Mouse (Mus musculus) testis, postnatal 10 days (tissue): ENCODE measurements around the gene Zfp513.

Experiments used
- DNase-seq: peaks from one replicate; pipeline ENCODE4 v3.0.0; 2021; ENCODE audit warnings: low spot score

Gene Zfp513

DNA sequence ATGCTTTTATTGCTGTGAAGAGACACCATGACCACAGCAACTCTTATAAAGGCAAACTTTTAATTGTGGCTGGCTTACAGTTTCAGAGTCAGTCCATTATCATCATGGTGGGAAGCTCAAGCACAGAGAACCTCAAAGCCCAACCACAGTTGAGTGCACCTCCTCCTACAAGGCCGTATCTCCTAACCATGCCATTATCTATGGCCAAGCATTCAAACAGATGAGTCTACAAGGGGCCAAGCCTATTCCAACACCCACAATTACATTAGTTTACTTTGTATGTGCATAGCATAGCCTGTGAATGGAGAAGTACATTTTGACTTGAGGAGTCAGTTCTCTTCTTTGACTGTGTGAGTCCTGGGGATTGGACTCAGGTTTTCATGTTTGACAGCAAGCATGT is 37.2 kb downstream of the Zfp513 start:
- no peak for DNase-seq

DNA sequence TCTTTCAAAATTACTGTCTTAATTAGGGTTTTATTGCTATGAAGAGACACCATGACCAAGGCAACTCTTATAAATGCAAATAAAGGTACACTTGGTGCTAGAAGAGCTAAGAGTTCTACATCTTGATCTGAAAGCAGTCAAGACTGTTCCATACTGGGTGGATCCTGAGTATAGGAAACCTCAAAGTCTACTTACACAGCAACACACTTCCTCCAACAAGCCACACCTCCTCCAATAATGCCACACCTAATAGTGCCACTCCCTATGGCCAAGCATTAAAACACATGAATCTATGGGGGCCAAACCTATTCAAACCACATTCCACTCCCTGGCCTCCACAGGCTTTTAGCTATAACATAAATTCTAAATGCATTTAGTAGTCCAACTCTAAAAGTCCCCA is 39.6 kb downstream of the Zfp513 start:
- DNase-seq, result no peak

- peak; percentile 82 for DNase-seq
Measured at GRCm38 (mm10) chr5:31154152-31154553, 48.0 kb downstream of the Zfp513 start, which contains the start of gene Mpv17. Gene Mpv17, minus strand, starts transcription at chr5:31154251.

GRCm38 (mm10) chr5:31153516-31154151 is 48.5 kb downstream of the Zfp513 start:
- DNase-seq, result no peak

DNA sequence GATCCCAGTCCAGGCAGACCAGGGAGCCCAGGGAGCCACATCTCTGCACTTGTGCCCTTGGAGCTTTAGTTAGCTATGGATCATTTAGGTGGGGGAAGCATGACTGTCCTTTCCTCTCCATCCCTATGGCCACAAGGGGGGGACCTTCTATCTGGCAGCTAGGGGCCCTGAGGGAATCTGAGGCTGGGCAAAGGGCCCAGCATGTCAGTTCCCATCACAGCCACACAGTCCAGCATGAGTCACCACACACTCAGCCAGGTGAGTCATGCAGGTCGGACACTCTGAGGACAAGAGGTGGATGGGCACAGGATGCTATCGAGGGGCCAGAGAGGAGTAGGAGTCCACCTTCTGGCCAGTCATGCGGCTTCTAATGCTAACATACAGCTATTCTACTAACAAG is 50.4 kb downstream of the Zfp513 start:
- no peak for DNase-seq

GRCm38 (mm10) chr5:31149781-31150180 is 52.3 kb downstream of the Zfp513 start:
- DNase-seq, result no peak
